Mouse (Mus musculus) spleen, adult 18-20 months (tissue): ENCODE results near the gene Aebp1.
"Not testable (repeated sequence)": the region's sequence is repeated elsewhere in the genome, so short reads cannot be mapped to it uniquely, and the experiment has no call there.

Source experiments
- DNase-seq, 2 experiments: peaks; one replicate each; pipeline ENCODE4 v3.0.0; 2022; ENCODE audit warnings: mixed read lengths in 2 of 2

The Aebp1 gene

GRCm38 (mm10) chr11:5856479-5857130 is 5.1 kb upstream of the Aebp1 start:
- DNase-seq, result no peak

GRCm38 (mm10) chr11:5858723-5859122 is 3.0 kb upstream of the Aebp1 start:
- no peak for DNase-seq

DNA sequence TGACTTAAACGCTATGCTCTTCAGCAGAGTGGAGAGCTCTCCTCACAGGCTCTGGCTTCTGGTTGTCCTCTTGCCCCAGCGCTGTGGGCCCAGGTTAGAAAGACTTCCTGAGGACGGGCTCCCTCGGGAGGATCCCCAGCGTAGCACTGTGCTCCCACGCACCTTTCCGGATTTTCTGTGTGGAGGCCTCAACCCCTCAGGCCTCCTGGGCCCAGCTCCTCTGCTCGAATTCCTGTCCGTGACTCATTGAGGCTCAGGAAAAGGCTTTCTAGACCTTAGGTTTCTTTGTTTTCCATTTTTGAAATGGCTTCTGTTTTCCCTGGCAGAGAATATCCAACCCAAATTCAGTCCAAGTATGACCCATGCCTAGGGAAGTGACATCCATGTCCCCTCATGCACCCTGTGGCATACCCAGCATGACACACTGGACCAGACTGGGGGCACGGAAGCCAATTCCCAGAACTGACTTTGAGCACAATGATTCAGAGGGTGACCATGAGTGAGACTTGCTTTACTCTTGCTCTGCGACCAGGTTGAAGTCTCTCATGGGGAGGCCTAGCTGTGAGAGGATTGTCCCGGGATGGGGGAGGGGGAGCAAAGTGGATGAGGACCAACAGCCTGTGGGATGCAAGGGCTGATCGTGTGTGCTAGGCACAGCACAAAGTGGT is 1.7 kb upstream of the Aebp1 start:
- no peak for DNase-seq

GRCm38 (mm10) chr11:5860639-5861038 is 1.1 kb upstream of the Aebp1 start:
- DNase-seq, result no peak

DNA sequence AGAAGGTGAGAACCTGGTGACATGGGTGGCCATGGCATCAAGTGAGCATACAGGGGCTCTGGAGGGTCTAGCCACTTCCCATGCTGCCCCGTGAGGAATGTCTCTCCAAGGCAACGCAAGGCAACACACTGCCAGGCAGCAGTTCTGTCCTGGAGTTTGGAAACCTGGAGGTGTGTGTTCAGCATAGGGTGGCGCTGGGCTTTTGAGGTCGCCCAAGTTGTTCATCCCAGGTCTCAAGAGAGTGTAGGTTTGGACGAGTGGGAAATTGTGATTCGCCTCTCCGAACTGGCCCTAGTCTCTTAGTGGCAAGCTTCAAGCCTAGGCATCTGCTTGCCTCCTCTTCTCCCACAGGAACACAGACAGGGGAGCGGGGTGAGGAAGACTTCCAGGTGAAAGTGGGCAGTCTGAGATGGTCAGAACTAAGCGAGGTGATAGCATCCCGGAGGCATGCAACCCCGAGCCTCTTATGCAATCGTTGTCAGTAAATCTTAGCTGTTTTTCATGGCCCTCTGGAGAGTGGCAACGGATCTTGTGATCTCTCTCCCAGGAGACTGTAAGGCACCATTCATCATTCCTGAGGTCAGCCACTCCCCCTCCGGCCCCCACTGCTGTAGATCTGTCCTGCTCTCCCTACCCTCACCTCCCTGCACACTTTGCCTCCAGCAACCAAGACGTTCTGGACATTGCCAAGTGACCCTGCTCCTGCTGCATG is 803 bp downstream of the Aebp1 start:
- no peak for DNase-seq

- DNase-seq, result no peak
These were observed 5.4 kb downstream of the Aebp1 start for GRCm38 (mm10) chr11:5867196-5867595.

DNA sequence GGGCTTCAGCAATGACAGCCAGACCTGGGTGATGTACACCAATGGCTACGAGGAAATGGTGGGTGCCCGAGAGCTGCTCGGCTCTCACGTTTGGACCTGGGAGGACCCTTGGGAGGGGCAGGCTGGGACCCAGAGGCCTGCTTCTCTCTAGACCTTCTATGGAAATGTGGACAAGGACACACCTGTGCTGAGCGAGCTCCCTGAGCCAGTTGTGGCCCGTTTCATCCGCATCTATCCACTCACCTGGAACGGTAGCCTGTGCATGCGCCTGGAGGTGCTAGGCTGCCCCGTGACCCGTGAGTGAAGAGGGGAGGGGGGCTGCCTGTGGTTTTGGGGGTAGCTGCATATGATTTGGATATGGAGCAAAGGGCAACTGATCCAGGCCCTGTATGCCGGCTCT is 6.6 kb downstream of the Aebp1 start:
- DNase-seq, result no peak

- no peak for DNase-seq
These were observed 7.6 kb downstream of the Aebp1 start for GRCm38 (mm10) chr11:5869331-5869730.

GRCm38 (mm10) chr11:5870069-5870468 is 8.3 kb downstream of the Aebp1 start:
- no peak for DNase-seq

DNA sequence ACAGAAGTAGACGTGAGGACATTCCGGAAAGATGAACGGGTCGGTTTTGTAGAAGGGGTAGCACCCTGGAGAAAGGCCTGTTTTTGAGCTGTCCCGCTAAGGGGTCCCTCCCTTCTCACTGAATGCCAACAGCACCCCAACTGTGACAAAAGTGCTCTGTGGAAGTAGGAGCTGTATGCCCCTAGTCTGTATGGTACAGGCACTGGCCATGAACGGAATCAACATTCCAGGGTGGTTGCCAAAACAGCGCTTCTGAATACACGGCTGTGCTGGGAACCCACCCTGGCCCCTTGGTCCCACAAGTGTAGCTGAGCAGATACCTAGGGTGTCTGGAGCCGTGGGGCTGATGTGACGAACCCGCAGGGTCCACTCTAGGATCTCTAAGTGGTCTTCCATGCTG is 11.0 kb downstream of the Aebp1 start:
- no peak for DNase-seq

DNA sequence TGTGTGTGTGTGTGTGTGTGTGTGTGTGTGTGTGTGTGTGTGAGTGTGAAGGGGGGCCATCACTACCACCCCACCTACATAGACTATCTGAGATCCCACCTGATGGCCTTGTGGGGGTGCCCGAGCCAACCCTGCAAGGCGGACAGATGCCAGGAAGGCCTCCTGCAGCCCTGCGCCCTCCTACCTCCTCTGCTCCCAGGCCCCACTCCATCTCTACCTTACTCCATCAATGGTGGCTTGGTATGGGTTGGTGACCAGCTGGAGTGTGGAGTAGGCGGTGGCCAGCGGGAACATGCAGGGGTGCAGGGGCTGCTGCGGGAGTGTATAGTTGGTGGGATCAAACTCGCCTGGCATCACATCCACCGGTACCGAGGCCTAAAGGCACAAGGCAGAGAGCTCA is 11.4 kb downstream of the Aebp1 start:
- no peak for DNase-seq

- no peak for DNase-seq
These were observed 15.7 kb downstream of the Aebp1 start for GRCm38 (mm10) chr11:5877421-5877820.

DNA sequence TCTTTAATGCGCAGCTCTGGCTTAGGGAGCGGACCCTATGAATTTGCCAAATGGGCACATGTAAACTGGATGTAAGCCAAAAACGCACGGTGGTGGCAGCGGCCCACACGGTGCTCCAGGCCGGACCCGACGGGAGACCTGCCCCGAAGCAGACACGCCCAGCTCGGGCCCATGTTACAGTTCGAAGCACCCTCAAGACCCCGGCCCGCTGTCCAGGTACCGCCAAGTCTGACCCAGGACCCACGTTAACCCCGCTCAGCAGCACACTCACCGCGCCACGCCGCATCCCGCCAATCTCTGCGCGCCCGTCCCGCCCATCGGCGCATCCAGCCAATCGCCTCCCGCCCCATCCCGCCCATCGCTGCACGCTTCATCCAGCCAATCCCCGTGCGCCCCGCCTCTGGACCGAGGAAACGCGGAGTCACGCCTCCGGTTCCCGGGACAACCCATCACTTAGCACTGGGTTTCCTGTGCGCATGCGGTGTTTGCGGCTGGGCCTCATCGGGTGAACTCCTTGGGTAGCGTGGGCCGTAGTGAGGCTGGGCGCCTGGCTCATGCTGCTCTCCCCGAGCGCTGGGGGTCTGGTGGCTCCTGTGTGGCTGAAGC is 16.3 kb downstream of the Aebp1 start, which contains the start of gene Pold2:
TSS of gene Pold2 (minus strand) at position 372 of the 606 bp plus-strand sequence.
- DNase-seq, result peak; percentile 94 to 95

DNA sequence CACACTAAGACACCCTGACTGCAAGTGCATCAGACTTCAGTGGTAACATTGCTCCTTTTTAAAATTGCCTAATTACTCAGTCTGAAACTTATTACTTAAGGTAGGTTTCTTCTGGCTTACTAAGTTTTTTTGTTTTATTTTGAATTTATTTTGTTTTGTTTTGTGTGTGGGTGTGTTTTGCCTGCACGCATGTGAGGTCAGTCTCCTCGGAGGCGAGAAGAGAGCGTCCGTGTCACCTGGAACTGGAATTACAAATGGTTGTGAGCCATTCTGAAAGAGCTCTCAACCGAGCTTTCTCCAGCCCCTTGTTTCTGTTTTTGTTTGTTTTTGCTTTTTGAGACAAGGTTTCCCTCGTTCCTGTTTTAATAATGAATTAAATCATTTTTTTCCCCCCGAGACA is 16.9 kb downstream of the Aebp1 start:
- DNase-seq, result no peak

- DNase-seq, result peak in 1 of 2 experiments; percentile 46
These were observed 18.2 kb downstream of the Aebp1 start for GRCm38 (mm10) chr11:5879905-5880304.

- peak in 1 of 2 experiments; percentile 13 for DNase-seq
These were observed 20.8 kb downstream of the Aebp1 start for GRCm38 (mm10) chr11:5882518-5882917.

- peak in 1 of 2 experiments; percentile 59 for DNase-seq
These were observed 24.4 kb downstream of the Aebp1 start for GRCm38 (mm10) chr11:5886187-5886586.

DNA sequence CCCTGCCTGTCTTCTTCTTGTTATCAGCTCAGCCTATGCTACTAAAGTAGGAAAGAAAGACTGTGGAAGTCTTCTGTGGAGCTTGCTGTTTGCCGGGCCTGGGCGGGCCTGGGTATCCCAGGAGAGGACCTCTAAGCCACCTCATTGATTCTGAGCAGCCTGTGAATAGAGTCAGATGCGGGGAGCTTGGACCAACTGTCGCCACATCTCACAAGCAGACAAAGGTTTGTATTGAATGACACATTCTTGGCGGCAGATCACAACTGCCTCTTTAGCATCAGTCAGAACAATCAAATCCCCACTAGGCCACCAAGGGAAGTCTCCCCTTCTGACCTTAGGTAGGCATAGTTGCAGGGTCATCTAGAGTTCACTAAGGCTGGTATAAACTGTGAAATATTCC is 25.5 kb downstream of the Aebp1 start:
- DNase-seq, result no peak

- DNase-seq, result not testable (repeated sequence)
These were observed 26.8 kb downstream of the Aebp1 start for GRCm38 (mm10) chr11:5888563-5888962.

- DNase-seq, result peak in 1 of 2 experiments; percentile 20
These were observed 30.4 kb downstream of the Aebp1 start for GRCm38 (mm10) chr11:5892151-5892591.

GRCm38 (mm10) chr11:5892810-5893368 is 31.1 kb downstream of the Aebp1 start:
- no peak for DNase-seq

DNA sequence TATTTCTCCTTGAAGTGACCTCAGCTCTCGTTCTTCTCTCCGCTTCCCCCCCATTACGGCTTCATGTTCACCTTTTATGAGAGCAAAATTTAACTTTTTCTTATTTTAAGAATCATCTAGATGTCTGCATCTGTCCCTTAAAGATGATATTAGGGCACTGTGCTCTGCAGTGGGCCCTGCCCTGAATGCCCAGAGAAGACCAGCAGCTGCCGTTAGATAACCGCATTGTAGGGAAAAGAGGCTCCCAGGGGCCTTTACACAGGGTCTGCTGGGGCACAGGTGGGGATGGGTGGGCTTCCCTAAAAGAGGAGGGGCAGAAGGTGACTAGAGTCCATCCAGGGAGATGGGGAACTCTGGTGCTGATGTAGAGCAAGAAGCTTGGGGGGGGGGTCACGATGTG is 32.1 kb downstream of the Aebp1 start:
- no peak for DNase-seq

DNA sequence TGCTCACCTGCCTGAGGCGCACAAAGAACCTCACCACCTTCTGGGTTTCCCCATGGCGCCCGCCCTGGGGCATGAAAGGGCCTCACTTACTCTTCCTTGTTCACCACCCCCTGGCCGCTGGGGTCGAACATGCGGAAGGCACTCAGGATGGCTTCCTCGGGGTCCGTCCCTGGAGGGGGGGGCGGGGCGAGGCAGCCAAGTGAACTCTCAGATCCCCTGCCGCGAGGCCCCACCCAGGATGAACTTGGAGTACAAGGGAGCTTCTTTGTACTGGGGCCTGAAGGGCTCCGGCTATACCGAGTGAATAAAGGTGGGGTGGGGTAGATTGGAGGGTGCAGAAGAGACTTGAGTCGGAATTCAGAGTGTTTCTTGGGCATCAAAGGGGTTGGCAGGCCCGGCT is 35.5 kb downstream of the Aebp1 start:
- no peak for DNase-seq
